Mouse (Mus musculus): ENCODE results near the gene Gpr25.

Gpr25 gene

GRCm38 (mm10) chr1:136233892-136234594, 26.6 kb downstream of the Gpr25 start, which contains the start of gene Inava:
TSS of gene Inava (minus strand) at chr1:136234264.
- DNase-seq (ENCODE audit: low read depth, low spot score), result no peak

- no peak for DNase-seq (ENCODE audit: low read depth, low spot score)
Measured at GRCm38 (mm10) chr1:136232986-136233790, 27.5 kb downstream of the Gpr25 start.

GRCm38 (mm10) chr1:136232285-136232926, 28.3 kb downstream of the Gpr25 start:
- DNase-seq (ENCODE audit: low read depth, low spot score), result no peak

- no peak for DNase-seq (ENCODE audit: low read depth, low spot score)
Measured at GRCm38 (mm10) chr1:136231596-136231995, 29.1 kb downstream of the Gpr25 start.

- DNase-seq (ENCODE audit: low read depth, low spot score), result no peak
Measured at GRCm38 (mm10) chr1:136230201-136230600, 30.5 kb downstream of the Gpr25 start.

GRCm38 (mm10) chr1:136229040-136229373, 31.7 kb downstream of the Gpr25 start:
- no peak for DNase-seq (ENCODE audit: low read depth, low spot score)

GRCm38 (mm10) chr1:136228328-136229039, 32.2 kb downstream of the Gpr25 start:
- no peak for DNase-seq (ENCODE audit: low read depth, low spot score)

GRCm38 (mm10) chr1:136227870-136228269, 32.8 kb downstream of the Gpr25 start:
- no peak for DNase-seq (ENCODE audit: low read depth, low spot score)

GRCm38 (mm10) chr1:136226626-136227025, 34.0 kb downstream of the Gpr25 start:
- no peak for DNase-seq (ENCODE audit: low read depth, low spot score)

GRCm38 (mm10) chr1:136225846-136226245, 34.8 kb downstream of the Gpr25 start:
- no peak for DNase-seq (ENCODE audit: low read depth, low spot score)

GRCm38 (mm10) chr1:136223758-136224342, 36.8 kb downstream of the Gpr25 start:
- no peak for DNase-seq (ENCODE audit: low read depth, low spot score)

GRCm38 (mm10) chr1:136222386-136222785, 38.3 kb downstream of the Gpr25 start:
- DNase-seq (ENCODE audit: low read depth, low spot score), result no peak

- no peak for DNase-seq (ENCODE audit: low read depth, low spot score)
Measured at GRCm38 (mm10) chr1:136220037-136220871, 40.4 kb downstream of the Gpr25 start.

- DNase-seq (ENCODE audit: low read depth, low spot score), result no peak
Measured at GRCm38 (mm10) chr1:136214304-136214703, 46.4 kb downstream of the Gpr25 start.

GRCm38 (mm10) chr1:136212803-136213202, 47.9 kb downstream of the Gpr25 start, which contains the start of gene Mroh3:
TSS of gene Mroh3 (minus strand) at chr1:136212828.
- no peak for DNase-seq (ENCODE audit: low read depth, low spot score)

Data from telencephalon, adult 2 months (tissue).